Mouse (Mus musculus) right cerebral cortex, postnatal 25 days (tissue): ENCODE measurements around the gene Xpot.

Experiments
- DNase-seq: peaks from one replicate; pipeline ENCODE4 v3.0.0; 2022

The Xpot gene

GRCm38 (mm10) chr10:121571511-121572147 lies 54.5 kb downstream of the Xpot start:
- DNase-seq: no peak

- no peak for DNase-seq
Observed at GRCm38 (mm10) chr10:121571031-121571430, 55.1 kb downstream of the Xpot start.

GRCm38 (mm10) chr10:121569796-121570195 lies 56.3 kb downstream of the Xpot start:
- no peak for DNase-seq

GRCm38 (mm10) chr10:121569001-121569589 lies 57.0 kb downstream of the Xpot start:
- DNase-seq: no peak

- no peak for DNase-seq
Observed at GRCm38 (mm10) chr10:121568534-121568933, 57.6 kb downstream of the Xpot start.

- no peak for DNase-seq
Observed at GRCm38 (mm10) chr10:121568026-121568425, 58.1 kb downstream of the Xpot start.

GRCm38 (mm10) chr10:121564447-121564846 lies 61.7 kb downstream of the Xpot start:
- DNase-seq: no peak

GRCm38 (mm10) chr10:121558231-121558630 lies 67.9 kb downstream of the Xpot start:
- DNase-seq: no peak

- DNase-seq: no peak
Observed at GRCm38 (mm10) chr10:121556263-121556662, 69.9 kb downstream of the Xpot start.

- no peak for DNase-seq
Observed at GRCm38 (mm10) chr10:121550334-121550733, 75.8 kb downstream of the Xpot start.

- no peak for DNase-seq
Observed at GRCm38 (mm10) chr10:121549670-121550069, 76.5 kb downstream of the Xpot start.

- DNase-seq: no peak
Observed at GRCm38 (mm10) chr10:121547162-121547561, 79.0 kb downstream of the Xpot start.

- DNase-seq: no peak
Observed at GRCm38 (mm10) chr10:121543577-121543976, 82.6 kb downstream of the Xpot start.

- DNase-seq: no peak
Observed at GRCm38 (mm10) chr10:121542156-121542555, 84.0 kb downstream of the Xpot start.
